Mouse (Mus musculus) hematopoietic stem cell, adult 5-6 weeks (primary cell): ENCODE data around the gene Iqck. TPM values are rescaled to one million over a fixed set of nuclear protein-coding genes. Genes with fewer than 3 reads are reported as not detected.

Experiments used
- ATAC-seq, 2 experiments: fragments of 125-278 bp in 1 of 2; replicated peaks in 1 of 2; 2 replicates each; pipeline ENCODE4 v1.8.0; 2016 to 2017; ENCODE audit warnings: inconsistent platforms in 2 of 2, mild to moderate bottlenecking in 2 of 2, moderate number of reproducible peaks in 2 of 2, low read depth in 1 of 2, moderate TSS enrichment in 1 of 2; ENCODE audit not compliant: low FRiP score in 2 of 2, poor library complexity in 2 of 2, severe bottlenecking in 2 of 2, insufficient read depth in 1 of 2, low TSS enrichment in 1 of 2
- total RNA-seq: library from RNA; stranded (forward); fragments of 172-1452, 232-1000 nt; gene quantifications from 2 replicates; pipeline ENCODE4 v1.2.3, GENCODE M21; 2017

The Iqck gene
- total RNA-seq, 1 experiment from 2014 or later = 0.99 TPM

GRCm38 (mm10) chr7:118928916-118929315, 73.4 kb downstream of the Iqck start:
- ATAC-seq = no peak

GRCm38 (mm10) chr7:118929601-118930311, 74.2 kb downstream of the Iqck start:
- ATAC-seq = no peak

GRCm38 (mm10) chr7:118931502-118932395, 76.2 kb downstream of the Iqck start:
- no peak for ATAC-seq

GRCm38 (mm10) chr7:118935306-118935705, 79.8 kb downstream of the Iqck start:
- ATAC-seq = no peak

- no peak for ATAC-seq
Measured at GRCm38 (mm10) chr7:118936844-118937243, 81.3 kb downstream of the Iqck start.

- no peak for ATAC-seq
Measured at GRCm38 (mm10) chr7:118937469-118938387, 82.2 kb downstream of the Iqck start.

- no peak for ATAC-seq
Measured at GRCm38 (mm10) chr7:118942297-118942696, 86.7 kb downstream of the Iqck start.

GRCm38 (mm10) chr7:118943170-118943569, 87.6 kb downstream of the Iqck start:
- no peak for ATAC-seq

GRCm38 (mm10) chr7:118944884-118945283, 89.3 kb downstream of the Iqck start:
- ATAC-seq = no peak

GRCm38 (mm10) chr7:118947241-118947640, 91.7 kb downstream of the Iqck start:
- ATAC-seq = no peak

GRCm38 (mm10) chr7:118948677-118949282, 93.2 kb downstream of the Iqck start:
- no peak for ATAC-seq

- ATAC-seq = no peak
Measured at GRCm38 (mm10) chr7:118949749-118950148, 94.2 kb downstream of the Iqck start.

- ATAC-seq = no peak
Measured at GRCm38 (mm10) chr7:118953626-118954282, 98.2 kb downstream of the Iqck start.

- no peak for ATAC-seq
Measured at GRCm38 (mm10) chr7:118954968-118955367, 99.4 kb downstream of the Iqck start.

GRCm38 (mm10) chr7:118956616-118957246, 101.2 kb downstream of the Iqck start:
- no peak for ATAC-seq

GRCm38 (mm10) chr7:118959209-118959608, 103.7 kb downstream of the Iqck start:
- no peak for ATAC-seq
